Mouse (Mus musculus): ENCODE data around the gene Zfp866. TPM values are rescaled to one million over a fixed set of nuclear protein-coding genes. Genes with fewer than 3 reads are reported as not detected.

Zfp866 gene
- total RNA-seq (2018; cell fraction: chromatin; rRNA removed), result 10 to 100 TPM; 19.0 to 65.8 (median 42.5) TPM
- 10 to 100 TPM in 5 of 26 experiments, 1 to 10 TPM in 21; 4.1 to 14.2 (median 7.3) TPM for total RNA-seq (2018; cell fraction: cytosol; rRNA removed)
- total RNA-seq (2018; cell fraction: nucleus; rRNA removed), result 10 to 100 TPM; 18.3 to 69.8 (median 32.9) TPM
- 10.1 to 11.2 TPM (median 10.2 TPM) in 3 replicates for polyA plus RNA-seq (2018)

GRCm38 (mm10) chr8:69790773-69791367 is at the start of gene Zfp866, which contains the start of gene Atp13a1:
Gene Zfp866 (minus strand): TSS chr8:69791178.
Gene Atp13a1 (plus strand): TSS chr8:69791163.
- WGBS (ENCODE audit: missing documents), result under 1% methylated on average over 38 of the region's 38 CpGs
- H3K27ac ChIP-seq, result peak within 1 kb of the TSS; percentile 76
- H3K79me2 ChIP-seq (ENCODE audit: inconsistent target), result peaks cover 48% of the 10 kb centered on the region
- peak within 1 kb of the TSS; percentile 92 for H3K4me3 ChIP-seq (ENCODE audit: inconsistent target)
- H3K36me3 ChIP-seq (ENCODE audit: inconsistent target), result peaks cover 25% of the 10 kb centered on the region

- no peaks in the 10 kb centered on the region for H3K36me3 ChIP-seq (ENCODE audit: inconsistent target)
- H3K27ac ChIP-seq, result no peak overlapping the region
- 86% methylated on average over 7 of the region's 8 CpGs for WGBS (ENCODE audit: missing documents)
- no peak overlapping the region for H3K4me3 ChIP-seq (ENCODE audit: inconsistent target)
- no peaks in the 10 kb centered on the region for H3K79me2 ChIP-seq (ENCODE audit: inconsistent target)
Measured at GRCm38 (mm10) chr8:69837057-69837682, 46.2 kb upstream of the Zfp866 start.

GRCm38 (mm10) chr8:69832298-69832853 is 41.4 kb upstream of the Zfp866 start, which contains the start of gene Pbx4:
Gene Pbx4 (plus strand): TSS chr8:69832491.
- under 1% methylated on average over 38 of the region's 38 CpGs for WGBS (ENCODE audit: missing documents)
- Histone ChIP-seq H3K4me3 (ENCODE audit: inconsistent target) (peak within 1 kb of the TSS; percentile 34), H3K79me2 (ENCODE audit: inconsistent target) (no peaks in the 10 kb centered on the region), H3K36me3 (ENCODE audit: inconsistent target) (no peaks in the 10 kb centered on the region), H3K27ac (no peak within 1 kb of the TSS)

- no peak overlapping the region for H3K27ac ChIP-seq
- H3K79me2 ChIP-seq (ENCODE audit: inconsistent target), result no peaks in the 10 kb centered on the region
- H3K4me3 ChIP-seq (ENCODE audit: inconsistent target), result no peak overlapping the region
- 94% methylated on average over 12 of the region's 12 CpGs for WGBS (ENCODE audit: missing documents)
- no peaks in the 10 kb centered on the region for H3K36me3 ChIP-seq (ENCODE audit: inconsistent target)
Measured at GRCm38 (mm10) chr8:69826371-69826770, 35.4 kb upstream of the Zfp866 start.

GRCm38 (mm10) chr8:69822386-69823191 is 31.6 kb upstream of the Zfp866 start, which contains the start of gene Lpar2:
Gene Lpar2 (plus strand): TSS chr8:69822429.
- Histone ChIP-seq H3K4me3 (ENCODE audit: inconsistent target) (peak within 1 kb of the TSS; percentile 12; the same call in 1 of the 2 replicates), H3K36me3 (ENCODE audit: inconsistent target) (peaks cover 33% of the 10 kb centered on the region), H3K79me2 (ENCODE audit: inconsistent target) (no peaks in the 10 kb centered on the region), H3K27ac (no peak within 1 kb of the TSS)
- 15% methylated on average over 28 of the region's 35 CpGs for WGBS (ENCODE audit: missing documents)

- H3K27ac ChIP-seq, result no peak overlapping the region
Measured at GRCm38 (mm10) chr8:69821971-69822385, 31.0 kb upstream of the Zfp866 start.

GRCm38 (mm10) chr8:69820466-69820865 is 29.5 kb upstream of the Zfp866 start:
- H3K79me2 ChIP-seq (ENCODE audit: inconsistent target), result no peaks in the 10 kb centered on the region; the same call in 1 of the 2 replicates
- H3K36me3 ChIP-seq (ENCODE audit: inconsistent target), result peaks cover 54% of the 10 kb centered on the region
- H3K27ac ChIP-seq, result no peak overlapping the region
- 94% methylated on average over 9 of the region's 9 CpGs for whole genome bisulfite sequencing (ENCODE audit: missing documents)
- H3K4me3 ChIP-seq (ENCODE audit: inconsistent target), result no peak overlapping the region

More at GRCm38 (mm10) chr8:69821971-69822385, 31.0 kb upstream of the Zfp866 start:
- Histone ChIP-seq H3K36me3 (ENCODE audit: inconsistent target) (peaks cover 39% of the 10 kb centered on the region), H3K4me3 (ENCODE audit: inconsistent target) (peak overlapping the region; percentile 12; the same call in 1 of the 2 replicates), H3K79me2 (ENCODE audit: inconsistent target) (no peaks in the 10 kb centered on the region)
- WGBS (ENCODE audit: missing documents), result 2% methylated on average over 10 of the region's 22 CpGs

- H3K27ac ChIP-seq, result no peak overlapping the region
- no peak overlapping the region for H3K4me3 ChIP-seq (ENCODE audit: inconsistent target)
- H3K79me2 ChIP-seq (ENCODE audit: inconsistent target), result peaks cover 7% of the 10 kb centered on the region
- 100% methylated on average over 4 of the region's 4 CpGs for WGBS (ENCODE audit: missing documents)
- H3K36me3 ChIP-seq (ENCODE audit: inconsistent target), result peaks cover 95% of the 10 kb centered on the region
Measured at GRCm38 (mm10) chr8:69815396-69815795, 24.4 kb upstream of the Zfp866 start.

- WGBS (ENCODE audit: missing documents), result 100% methylated on average over 2 of the region's 2 CpGs
- Histone ChIP-seq H3K27ac (no peak overlapping the region), H3K36me3 (ENCODE audit: inconsistent target) (peaks cover 96% of the 10 kb centered on the region), H3K4me3 (ENCODE audit: inconsistent target) (no peak overlapping the region), H3K79me2 (ENCODE audit: inconsistent target) (peaks cover 12% of the 10 kb centered on the region)
Measured at GRCm38 (mm10) chr8:69814881-69815280, 23.9 kb upstream of the Zfp866 start.

GRCm38 (mm10) chr8:69809820-69810219 is 18.8 kb upstream of the Zfp866 start:
- Histone ChIP-seq H3K36me3 (ENCODE audit: inconsistent target) (peaks cover 75% of the 10 kb centered on the region), H3K27ac (no peak overlapping the region), H3K4me3 (ENCODE audit: inconsistent target) (no peak overlapping the region), H3K79me2 (ENCODE audit: inconsistent target) (peaks cover 26% of the 10 kb centered on the region)
- WGBS (ENCODE audit: missing documents), result 63% methylated on average over 3 of the region's 3 CpGs

- Histone ChIP-seq H3K4me3 (ENCODE audit: inconsistent target) (peak overlapping the region; percentile 71), H3K36me3 (ENCODE audit: inconsistent target) (peaks cover 75% of the 10 kb centered on the region), H3K27ac (peak overlapping the region; percentile 91), H3K79me2 (ENCODE audit: inconsistent target) (peaks cover 26% of the 10 kb centered on the region)
- WGBS (ENCODE audit: missing documents), result under 1% methylated on average over 23 of the region's 23 CpGs
Measured at GRCm38 (mm10) chr8:69808864-69809403, 18.0 kb upstream of the Zfp866 start.

GRCm38 (mm10) chr8:69808094-69808863 is 17.3 kb upstream of the Zfp866 start, which contains the start of gene Gmip:
Gene Gmip (plus strand): TSS chr8:69808679.
- H3K4me3 ChIP-seq (ENCODE audit: inconsistent target), result peak within 1 kb of the TSS; percentile 71
- H3K27ac ChIP-seq, result peak within 1 kb of the TSS; percentile 91
- H3K36me3 ChIP-seq (ENCODE audit: inconsistent target), result peaks cover 75% of the 10 kb centered on the region
- WGBS (ENCODE audit: missing documents), result 8% methylated on average over 18 of the region's 28 CpGs
- H3K79me2 ChIP-seq (ENCODE audit: inconsistent target), result peaks cover 26% of the 10 kb centered on the region

GRCm38 (mm10) chr8:69807236-69807635 is 16.3 kb upstream of the Zfp866 start:
- Histone ChIP-seq H3K36me3 (ENCODE audit: inconsistent target) (peaks cover 75% of the 10 kb centered on the region), H3K27ac (no peak overlapping the region), H3K79me2 (ENCODE audit: inconsistent target) (peaks cover 26% of the 10 kb centered on the region), H3K4me3 (ENCODE audit: inconsistent target) (no peak overlapping the region)
- WGBS (ENCODE audit: missing documents), result 94% methylated on average over 5 of the region's 5 CpGs
